Mouse (Mus musculus) cerebellum, adult 11 months (tissue): ENCODE measurements at regions not wholly inside any gene's neighbourhood (a gene's known extent, or its start where the extent isn't known, plus 50 kb on each side); places are given as distances from the start of the nearest gene placed in this dataset.

Experiments used
- DNase-seq: peaks from one replicate; pipeline ENCODE4 v3.0.0; 2022

- peak; percentile 57 for DNase-seq
Measured at GRCm38 (mm10) chr11:71674319-71674718, 75.4 kb upstream of the Wscd1 start.

- DNase-seq = no peak
Measured at GRCm38 (mm10) chr11:71675714-71676313, 73.9 kb upstream of the Wscd1 start.

- DNase-seq = no peak
Measured at GRCm38 (mm10) chr11:71697017-71697416, 52.7 kb upstream of the Wscd1 start.

- no peak for DNase-seq
Measured at GRCm38 (mm10) chr11:71698836-71699235, 50.9 kb upstream of the Wscd1 start.
